Mouse (Mus musculus): ENCODE measurements around the gene Sfxn3. TPM values are rescaled to one million over a fixed set of nuclear protein-coding genes. Genes with fewer than 3 reads are reported as not detected.
A peak's percentile ranks its signal among the peaks of the same experiment; 100 is the strongest.

Sfxn3 gene
- 100 to 1,000 TPM; 118 to 125 TPM for total RNA-seq (2021)
- long read RNA-seq, experiment 1, transcript Sfxn3-201 (11 exons, 2,867 nt) = major isoform, 155 of 242 reads
- long read RNA-seq, experiment 1, partial matches to known transcripts = 38 of 242 reads
- long read RNA-seq, experiment 1, other reads (novel, unspliced or antisense) = 47 of 242 reads
- long read RNA-seq, experiment 2, transcript Sfxn3-201 (11 exons, 2,867 nt) = major isoform, 65 of 108 reads
- long read RNA-seq, experiment 2, partial matches to known transcripts = 26 of 108 reads
- long read RNA-seq, experiment 2, other reads (novel, unspliced or antisense) = 16 of 108 reads

DNA sequence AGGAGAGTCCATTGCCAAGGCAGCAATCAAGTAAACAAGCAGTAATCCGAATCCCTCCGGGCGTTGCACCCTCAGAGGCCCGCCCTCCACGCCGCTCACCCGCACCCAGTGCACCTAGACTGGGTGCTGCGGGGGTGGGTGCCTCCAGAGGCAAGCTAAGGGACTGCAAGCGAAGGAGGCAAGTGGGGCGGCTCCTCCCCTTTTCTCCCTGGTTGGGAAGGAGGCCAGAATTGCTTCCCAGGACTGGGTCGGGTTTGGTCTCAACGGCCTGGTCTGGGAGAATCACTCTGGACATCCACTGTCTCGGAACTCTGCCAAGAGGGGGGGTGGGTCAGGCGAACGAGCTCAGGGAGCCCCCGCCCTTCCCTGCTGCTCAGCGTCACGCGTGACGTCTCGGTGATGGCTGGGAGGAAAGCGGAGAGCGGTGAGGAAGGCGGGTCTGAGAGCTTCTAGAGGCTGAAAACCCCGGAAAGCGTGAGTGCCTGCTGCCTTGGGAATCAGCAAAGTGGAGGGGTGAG, at the start of gene Sfxn3:
Gene Sfxn3, plus strand, starts transcription at position 87 of the 518 bp plus-strand sequence.
- DNase-seq (ENCODE audit: low spot score in 2 of 2) = peak; percentile 91 to 94

DNA sequence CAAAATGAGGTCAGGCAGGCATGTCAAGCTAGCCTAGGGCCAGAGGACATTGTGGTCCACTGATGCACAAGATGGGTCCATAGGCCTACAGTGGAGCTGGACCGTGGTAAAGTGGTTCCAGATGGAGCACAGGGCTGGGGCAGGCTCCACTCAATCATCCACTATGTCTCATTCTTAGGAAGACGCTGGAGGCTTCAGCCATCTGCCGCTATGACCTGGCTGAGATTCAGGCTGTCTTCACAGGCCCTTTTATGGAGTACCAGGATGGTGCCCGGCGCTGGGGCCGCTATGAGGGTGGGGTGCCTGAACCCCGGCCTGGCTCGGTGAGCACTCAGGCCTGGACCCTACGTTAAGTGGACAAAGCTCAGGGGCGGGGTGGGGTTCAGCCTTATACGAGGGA, 49.5 kb upstream of the Sfxn3 start:
- no peak for DNase-seq (ENCODE audit: low spot score in 2 of 2)

DNA sequence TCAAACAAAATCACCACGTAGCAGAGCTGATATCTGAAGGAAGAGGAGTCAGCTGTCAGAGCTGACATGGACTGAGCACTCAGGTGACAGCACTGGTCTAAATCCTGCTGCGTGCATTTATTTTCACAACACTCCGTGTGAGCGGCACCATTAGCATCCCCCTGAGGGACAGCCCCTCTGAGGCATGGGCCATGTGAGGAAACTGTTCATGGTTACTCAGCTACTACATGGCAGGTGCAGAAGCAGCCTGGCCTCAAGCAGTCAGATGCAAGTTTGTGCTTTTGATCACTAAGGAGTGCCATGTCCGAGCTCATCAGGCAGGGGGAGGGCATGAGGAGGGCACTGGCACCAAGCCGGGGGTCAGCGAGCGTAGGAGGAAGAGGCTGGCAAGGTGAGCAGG, 47.7 kb upstream of the Sfxn3 start:
- DNase-seq (ENCODE audit: low spot score in 2 of 2) = no peak

DNA sequence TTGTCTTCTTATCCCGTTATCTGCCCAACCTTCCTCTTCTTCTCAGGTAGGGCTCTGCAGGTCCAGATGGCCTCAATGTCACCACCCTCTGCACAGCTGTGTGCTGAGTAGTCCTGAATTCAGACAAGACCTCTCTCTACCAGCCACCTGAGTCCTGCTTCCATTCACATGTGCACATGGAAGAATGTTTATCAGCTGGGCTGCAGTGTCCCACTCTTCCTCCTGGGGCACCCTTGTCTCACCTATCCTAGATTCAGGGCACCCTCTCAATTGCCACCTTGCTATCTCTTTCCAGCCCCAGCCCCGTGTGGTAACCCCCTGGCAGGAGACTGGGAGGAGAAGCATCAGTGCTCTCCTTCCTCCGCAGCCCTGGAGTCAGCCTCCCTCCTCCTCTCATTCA, 45.0 kb upstream of the Sfxn3 start:
- no peak for DNase-seq (ENCODE audit: low spot score in 2 of 2)

DNA sequence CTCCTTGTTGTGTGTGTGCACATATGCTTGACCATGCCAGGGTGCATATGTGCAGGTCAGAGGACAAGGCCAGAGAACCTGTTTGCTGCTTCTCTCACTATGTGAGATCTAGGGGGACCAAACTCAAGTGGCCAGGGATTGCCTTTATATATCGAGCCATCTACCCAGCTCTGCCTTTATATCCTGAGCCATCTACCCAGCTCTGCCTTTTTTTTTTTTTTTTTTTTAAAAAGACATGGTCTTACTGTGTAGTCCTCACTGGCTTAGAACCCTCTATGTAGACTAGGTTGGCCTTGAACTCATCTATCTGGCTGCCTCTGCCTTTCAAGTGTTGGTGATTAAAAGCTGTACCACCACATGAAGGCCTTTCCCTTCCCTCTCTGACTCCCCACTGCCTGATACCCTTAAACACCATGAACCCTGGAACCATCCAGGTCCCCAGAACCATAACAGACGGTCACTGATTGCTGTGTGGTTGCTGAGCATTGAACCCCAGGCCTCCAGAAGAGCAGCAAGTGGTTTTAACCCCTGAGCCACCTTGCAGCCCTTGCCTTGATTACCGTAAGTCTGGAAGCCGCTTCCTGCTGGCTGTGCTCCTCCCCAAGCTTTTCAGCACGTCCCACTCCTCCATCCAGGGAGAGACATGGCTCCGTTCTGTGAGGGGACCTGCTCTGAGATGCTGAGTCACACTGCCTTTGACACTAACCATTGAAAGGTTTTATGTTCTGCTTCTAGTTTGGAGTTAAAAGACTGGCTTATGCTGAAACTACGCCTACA, 43.4 kb upstream of the Sfxn3 start:
- DNase-seq (ENCODE audit: low spot score in 2 of 2) = no peak

DNA sequence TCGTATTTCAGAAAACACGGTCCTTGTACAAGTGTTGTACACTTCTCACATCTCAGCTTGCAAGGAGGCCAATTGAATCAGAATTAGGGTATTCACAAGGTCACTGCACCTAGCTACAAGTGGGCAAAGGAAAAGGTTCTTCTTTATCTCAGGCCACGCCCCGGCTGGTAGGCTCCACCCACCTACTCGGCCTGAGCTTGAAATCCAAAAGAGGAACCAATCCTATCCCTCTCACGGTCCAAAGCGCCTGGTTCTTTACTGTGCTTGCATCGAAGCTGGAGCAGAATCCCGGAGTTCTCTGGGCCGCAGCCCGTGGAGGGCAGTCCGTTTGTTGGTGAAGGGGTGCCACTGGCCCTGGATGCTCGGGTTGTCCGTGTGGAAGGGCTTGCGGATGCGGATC, 41.9 kb upstream of the Sfxn3 start, which contains the start of gene Twnk:
Gene Twnk, plus strand, starts transcription at position 220 of the 400 bp plus-strand sequence.
- DNase-seq (ENCODE audit: low spot score in 2 of 2) = no peak

DNA sequence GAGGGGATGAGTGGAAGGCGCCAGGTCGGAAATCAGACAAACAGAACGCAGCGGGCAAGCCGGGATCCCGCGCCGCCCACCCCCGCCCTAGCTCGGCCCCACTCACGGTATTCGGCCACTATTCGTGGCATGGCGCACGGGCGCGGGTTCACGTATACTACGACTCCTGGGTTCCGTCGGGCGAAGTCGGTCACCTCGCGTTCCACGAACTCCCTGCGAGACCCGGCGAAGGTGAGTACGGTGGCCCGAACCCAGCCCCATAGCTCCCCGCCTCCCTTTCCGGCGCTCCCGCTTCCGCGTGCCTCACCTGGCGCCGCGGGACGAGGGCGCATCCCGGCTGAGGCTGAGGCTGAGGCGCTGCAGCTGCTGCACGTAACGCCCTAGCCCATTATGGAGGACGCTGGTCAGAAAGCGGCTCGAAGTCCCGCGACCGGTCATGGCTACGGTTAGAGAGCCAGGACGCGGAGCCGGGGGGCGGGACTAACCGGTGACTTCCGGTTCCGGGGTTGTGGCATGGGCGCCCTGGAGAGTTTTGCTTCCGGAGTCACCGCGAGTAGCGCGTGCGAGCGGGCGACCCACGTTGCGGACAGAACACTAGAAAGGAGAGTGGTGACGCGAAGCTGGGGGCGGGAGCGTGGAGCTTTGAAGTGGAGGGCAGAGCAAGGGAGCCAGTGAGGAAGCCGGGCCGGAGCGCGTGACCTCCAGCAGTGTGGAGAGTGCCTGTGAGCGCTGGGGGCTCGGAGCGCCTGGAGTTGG, 41.2 kb upstream of the Sfxn3 start, which contains the start of gene Mrpl43:
Gene Mrpl43, minus strand, starts transcription at position 486 of the 756 bp plus-strand sequence.
- peak; percentile 98 for DNase-seq (ENCODE audit: low spot score in 2 of 2)

DNA sequence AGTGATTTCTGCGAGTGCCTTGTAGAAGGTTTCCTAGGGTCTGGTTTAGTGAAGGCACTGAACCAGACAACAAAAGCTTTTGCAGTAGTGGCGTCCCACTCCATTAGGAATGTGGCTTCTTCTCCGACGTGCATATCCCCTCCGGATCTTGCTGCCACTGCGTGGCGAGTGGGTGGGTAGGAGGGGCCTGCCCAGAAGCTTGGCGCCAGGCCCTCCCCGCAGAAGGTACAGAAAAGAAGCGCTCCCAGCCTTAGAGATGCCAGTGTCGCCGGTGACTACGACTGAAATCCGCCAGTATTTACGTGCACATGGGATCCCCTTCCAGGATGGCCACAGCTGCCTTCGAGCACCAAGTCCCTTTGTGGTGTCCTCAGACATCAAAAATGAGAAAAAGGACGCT, 40.3 kb upstream of the Sfxn3 start:
- no peak for DNase-seq (ENCODE audit: low spot score in 2 of 2)

DNA sequence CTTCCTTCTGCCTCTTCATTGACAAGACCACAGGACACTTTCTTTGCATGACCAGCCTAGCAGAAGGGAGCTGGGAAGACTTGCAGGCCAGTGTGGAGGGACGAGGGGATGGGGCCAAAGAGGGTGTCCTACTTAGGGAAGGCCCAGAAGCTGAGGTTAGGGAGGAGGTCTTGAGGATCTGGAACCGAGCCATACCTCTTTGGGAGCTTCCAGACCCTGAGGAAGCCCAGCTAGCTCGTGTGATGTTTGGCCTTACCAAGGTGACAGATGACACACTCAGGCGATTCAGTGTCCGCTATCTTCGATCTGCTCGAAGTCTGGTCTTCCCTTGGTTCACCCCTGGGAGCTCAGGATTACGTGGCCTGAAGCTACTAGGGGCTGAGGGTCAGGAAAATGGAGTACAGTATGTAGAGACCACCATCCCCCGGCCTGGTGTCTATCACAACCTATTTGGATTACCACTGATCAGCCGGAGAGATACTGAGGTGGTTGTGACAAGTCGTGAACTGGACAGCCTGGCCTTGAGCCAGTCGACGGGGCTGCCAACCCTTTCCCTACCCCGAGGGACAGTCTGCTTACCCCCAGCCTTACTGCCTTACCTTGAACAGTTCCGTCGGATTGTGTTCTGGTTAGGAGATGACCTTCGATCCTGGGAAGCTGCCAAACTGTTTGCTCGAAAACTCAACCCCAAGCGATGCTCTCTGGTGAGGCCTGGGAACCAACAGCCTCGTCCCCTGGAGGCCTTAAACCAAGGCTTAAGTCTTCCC, 39.7 kb upstream of the Sfxn3 start:
- DNase-seq (ENCODE audit: low spot score in 2 of 2) = no peak

DNA sequence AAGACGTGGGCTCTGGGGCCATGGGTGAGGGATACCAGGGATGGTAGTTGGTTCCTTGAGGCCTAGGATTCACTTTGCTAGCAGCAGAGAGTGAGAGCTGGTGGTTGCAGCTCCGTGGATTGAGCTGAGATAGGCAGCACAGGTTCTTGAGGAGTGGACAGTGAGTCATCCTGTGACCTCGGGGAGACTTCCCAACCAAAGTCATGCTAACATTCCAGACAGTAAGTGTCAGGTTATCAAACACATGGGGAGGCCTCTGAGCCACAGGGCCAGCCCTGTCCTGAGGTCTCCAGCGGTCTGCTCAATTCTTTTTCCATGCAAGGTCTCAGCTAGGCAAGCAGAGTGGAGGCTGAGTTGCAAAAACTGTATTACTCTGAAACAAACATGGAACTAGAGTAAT, 36.7 kb upstream of the Sfxn3 start:
- DNase-seq (ENCODE audit: low spot score in 2 of 2) = no peak

DNA sequence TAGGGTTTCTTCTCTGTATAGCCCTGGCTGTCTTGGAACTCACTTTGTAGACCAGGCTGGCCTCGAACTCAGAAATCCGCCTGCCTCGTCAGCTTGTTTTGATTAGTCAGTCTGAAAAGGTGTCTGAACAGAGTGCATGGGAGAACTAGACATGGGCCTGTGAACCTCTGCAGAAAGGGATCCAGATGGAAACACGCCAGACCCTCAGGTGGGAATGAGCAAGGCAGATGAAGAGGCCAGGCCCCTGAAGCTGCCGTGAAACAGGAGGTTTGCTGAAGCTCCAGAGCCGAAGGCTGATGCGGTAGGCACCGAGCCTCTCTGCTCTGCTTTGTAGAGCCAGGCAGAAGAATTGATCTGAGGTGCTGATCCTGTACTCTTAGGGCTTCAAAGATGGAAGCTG, 35.1 kb upstream of the Sfxn3 start:
- DNase-seq (ENCODE audit: low spot score in 2 of 2) = no peak

DNA sequence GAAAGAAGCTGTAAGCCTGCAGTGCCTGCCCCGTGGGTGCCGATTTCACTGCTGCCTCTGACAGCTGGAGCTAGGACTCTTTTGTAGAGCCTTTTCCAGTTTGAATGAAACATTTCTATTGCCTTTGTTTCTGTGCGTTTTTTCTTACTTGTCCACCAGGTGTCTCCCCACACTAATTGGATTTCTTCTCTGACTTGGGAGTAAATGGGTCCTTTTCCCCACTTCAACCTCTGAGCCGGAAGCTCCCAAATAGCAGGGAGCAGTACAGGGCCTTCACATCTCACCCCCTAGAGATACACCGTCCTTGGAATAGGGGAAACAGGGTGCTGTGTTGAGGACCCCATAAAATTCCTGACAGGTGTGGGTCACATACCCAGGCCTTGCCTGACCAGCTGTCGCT, 34.7 kb upstream of the Sfxn3 start:
- no peak for DNase-seq (ENCODE audit: low spot score in 2 of 2)

DNA sequence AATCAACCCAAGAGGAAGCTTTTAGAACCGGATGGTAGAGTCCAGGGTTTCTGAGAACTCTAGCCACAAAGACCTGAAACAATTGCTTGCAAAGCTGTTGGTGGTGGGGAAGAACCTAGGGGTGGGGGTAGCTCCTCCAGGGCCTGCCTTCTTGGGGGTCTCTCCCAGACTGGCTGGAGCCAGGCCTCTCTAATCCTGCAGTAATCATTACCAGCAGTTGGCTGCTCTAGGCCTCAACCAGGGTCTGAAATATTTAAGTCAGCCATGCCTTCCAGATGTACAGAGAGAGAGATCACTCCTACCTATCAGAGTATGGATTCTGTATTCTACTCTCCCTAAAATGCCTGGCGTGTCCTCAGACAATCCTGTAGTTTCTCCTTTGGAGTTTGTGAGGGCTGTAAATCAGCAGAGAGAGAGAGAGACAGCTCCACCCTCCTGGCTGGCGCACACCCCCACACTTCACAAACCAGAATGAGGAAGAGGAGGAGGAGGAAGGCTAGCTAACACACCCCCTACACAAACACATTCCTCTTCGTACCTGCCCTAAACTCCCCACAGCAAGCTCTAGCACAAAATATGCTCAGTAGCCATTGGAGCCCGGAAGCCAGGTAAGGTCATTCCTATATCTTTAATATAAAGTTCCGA, 33.6 kb upstream of the Sfxn3 start:
- DNase-seq (ENCODE audit: low spot score in 2 of 2) = no peak

DNA sequence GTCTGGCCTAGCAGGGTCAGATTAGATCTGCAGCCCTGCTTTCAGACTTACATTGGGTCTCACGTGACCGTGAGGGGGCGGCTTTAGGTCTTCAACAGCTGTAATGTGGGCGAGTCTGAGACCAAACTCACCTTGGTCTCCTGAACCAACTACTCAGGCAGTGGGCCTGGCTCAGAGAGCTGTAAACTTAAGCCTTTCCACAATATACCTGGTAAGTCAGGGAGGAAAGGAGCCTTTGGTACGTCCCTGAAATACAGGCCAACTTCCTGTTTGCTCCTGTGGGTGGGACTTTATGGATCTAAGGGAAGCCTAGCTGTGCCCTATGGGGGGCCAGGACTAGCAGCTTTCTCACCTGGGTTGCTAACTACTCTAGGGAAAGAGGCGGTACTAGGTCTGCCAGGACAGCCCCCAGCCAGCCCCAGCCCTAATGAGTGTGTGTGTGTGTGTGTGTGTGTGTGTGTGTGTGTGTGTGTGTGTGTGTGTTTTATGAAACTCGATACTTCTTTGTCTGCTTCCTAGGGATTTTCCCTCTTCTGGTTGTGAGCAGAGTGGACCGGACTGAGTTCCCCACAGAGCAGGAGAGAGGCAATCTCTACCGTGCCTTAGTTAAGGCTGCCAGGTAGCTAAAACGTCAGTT, 32.9 kb upstream of the Sfxn3 start, which contains the start of gene Lzts2:
Gene Lzts2, plus strand, starts transcription at position 80 of the 637 bp plus-strand sequence.
- no peak for DNase-seq (ENCODE audit: low spot score in 2 of 2)

DNA sequence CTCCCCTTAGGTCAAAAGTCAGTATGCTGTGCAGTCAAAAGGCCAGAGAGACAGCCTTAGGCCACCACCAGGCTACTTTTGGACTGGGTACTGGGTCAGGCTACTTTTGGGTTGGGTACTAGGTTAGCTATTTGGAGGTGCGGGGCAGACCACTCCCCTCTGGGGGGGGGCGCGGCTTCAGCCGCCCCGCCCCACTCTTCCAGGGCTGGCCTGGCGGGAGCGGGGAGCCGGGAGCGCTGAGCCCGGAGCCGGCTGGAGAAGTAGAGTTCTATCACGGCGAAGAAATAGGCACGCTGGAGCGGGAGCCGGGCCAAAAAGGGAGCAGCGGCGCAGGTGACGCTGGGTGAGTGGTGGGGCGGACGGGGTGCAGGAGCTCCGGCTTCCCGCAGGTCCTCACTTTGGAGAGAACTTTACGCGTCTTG, 32.3 kb upstream of the Sfxn3 start:
- DNase-seq (ENCODE audit: low spot score in 2 of 2) = peak in 1 of 2 experiments; percentile 36

DNA sequence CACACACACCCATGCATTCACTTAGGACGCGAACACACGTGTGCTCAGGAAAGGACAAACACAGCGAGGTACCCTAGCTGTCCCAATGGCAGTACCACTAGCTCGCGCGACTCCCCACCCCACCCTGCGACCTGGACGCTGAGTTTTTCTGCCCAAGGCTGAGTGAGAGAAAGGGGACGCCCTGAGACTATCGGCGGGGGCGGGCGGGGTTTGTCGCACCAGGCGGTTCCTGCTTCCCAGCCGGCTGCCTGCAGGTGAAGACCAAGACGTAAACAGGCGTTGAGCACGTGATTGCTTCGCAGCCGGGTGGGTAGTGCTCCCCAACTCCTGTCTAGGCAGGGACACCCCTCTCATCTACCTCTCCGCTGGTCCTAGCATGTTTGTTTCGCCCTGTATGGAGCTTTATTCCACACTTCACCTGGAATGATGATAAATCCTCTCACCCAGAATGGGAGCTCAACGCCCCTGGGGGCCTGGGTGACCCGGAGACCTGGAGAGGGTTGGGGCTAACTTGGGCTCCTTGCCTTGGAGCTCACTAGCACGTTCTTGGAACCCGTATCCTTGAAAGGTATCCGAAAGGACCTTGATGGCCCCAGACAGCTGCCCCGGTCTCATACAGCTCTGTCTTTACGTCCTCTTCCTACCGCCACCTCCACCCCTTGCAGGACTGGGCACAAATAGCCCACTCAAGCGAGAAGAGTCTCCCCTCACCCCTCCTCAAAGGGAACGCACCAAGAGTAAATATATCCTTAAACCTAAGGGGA, 31.6 kb upstream of the Sfxn3 start:
- DNase-seq (ENCODE audit: low spot score in 2 of 2) = peak; percentile 33 to 53

DNA sequence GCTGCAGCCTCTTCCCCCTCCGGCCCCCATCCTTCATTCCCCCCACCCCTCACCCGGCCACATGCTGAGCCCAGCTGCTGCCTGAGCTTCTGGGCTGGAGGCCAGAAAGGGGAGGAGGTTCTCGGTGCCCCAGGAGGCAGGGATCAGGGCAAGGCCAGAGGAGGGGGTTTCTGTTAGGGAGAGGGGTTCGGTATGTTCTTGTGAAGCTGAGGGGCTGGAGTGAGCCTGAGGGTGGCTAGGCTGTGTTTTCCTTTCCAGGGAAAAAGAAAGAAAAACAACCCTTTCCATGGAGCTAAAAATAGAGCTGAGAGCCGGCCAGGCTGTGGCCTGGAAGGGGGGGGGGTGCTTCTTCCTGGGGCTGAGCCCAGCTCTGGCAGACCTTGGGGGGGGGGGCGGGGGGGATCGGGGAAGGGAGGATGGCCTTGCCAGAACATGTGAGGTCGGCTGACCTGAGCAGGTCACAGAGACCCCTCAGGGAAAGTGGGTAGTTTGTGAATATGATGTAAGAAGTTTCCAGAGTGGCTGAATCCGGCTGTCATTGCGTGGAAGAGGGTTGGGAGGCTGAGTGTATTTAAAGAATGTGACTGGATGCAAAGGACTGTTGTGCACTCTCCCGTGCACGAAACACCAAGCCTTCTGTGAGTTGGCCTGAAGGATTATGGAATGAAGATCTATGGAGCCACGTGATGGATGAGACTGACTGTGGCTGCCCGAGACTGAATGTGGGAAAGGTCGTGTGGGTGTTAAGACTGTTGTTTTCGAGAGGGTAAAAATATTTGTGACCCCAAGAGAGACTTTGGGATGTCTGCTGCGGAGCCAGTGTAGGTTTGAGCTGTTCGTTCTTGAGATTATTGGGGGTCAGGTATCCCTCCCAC, 30.7 kb upstream of the Sfxn3 start:
- DNase-seq (ENCODE audit: low spot score in 2 of 2) = peak; percentile 62 to 69
